Mouse (Mus musculus) large intestine, adult 2 months (tissue): ENCODE data around the gene Pcsk5. TPM values are rescaled to one million over a fixed set of nuclear protein-coding genes. Genes with fewer than 3 reads are reported as not detected.

Source experiments
- DNase-seq: peaks from one replicate; pipeline ENCODE4 v3.0.0-alpha.2; 2012; ENCODE audit warnings: low read depth, low spot score
- WGBS: fragments of 180-500 bp; shearing (Covaris S2); methylation state at CpG from one replicate; pipeline ENCODE4 v1.1.7; 2018; 5-methylcytosine and 5-hydroxymethylcytosine counted together
- polyA plus RNA-seq: library from polyadenylated mRNA; depleted of rRNA; stranded (reverse); fragments of >200 nt; gene quantifications from 2 replicates; pipeline ENCODE4 v1.2.3, GENCODE M21; 2012; rRNA removed

Pcsk5 gene
- 12.9 and 29.7 TPM in 2 replicates for polyA plus RNA-seq

- no peak for DNase-seq
- 2% methylated on average over 34 of the region's 36 CpGs for WGBS
Measured at GRCm38 (mm10) chr19:17837471-17837859, at the start of gene Pcsk5. Gene Pcsk5 (minus strand): TSS chr19:17837632.

GRCm38 (mm10) chr19:17875804-17876203, 38.4 kb upstream of the Pcsk5 start:
- no peak for DNase-seq

DNA sequence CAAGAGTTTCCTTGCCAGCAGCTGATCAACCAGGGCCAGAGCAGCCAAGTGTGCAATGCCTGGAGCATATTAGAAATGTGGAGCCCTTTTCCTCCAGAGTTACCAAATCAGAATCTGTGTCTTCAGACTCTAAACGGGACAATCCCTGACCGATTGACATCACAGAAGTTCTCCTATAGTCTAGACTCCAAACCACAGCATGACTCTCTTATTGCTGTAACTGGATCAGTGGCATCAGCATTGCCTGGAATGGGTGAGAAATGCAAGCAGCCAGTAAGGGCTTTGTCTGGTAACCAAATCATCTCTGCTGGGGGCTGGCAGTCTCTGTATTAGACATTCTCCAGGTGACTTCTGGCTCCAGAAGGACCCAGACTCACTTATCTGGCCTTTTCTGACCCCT, 37.0 kb upstream of the Pcsk5 start:
- no peak for DNase-seq
- WGBS: 73% methylated on average over 2 of the region's 2 CpGs

More at GRCm38 (mm10) chr19:17875804-17876203, 38.4 kb upstream of the Pcsk5 start:
- WGBS: 15% methylated on average over 7 of the region's 7 CpGs

DNA sequence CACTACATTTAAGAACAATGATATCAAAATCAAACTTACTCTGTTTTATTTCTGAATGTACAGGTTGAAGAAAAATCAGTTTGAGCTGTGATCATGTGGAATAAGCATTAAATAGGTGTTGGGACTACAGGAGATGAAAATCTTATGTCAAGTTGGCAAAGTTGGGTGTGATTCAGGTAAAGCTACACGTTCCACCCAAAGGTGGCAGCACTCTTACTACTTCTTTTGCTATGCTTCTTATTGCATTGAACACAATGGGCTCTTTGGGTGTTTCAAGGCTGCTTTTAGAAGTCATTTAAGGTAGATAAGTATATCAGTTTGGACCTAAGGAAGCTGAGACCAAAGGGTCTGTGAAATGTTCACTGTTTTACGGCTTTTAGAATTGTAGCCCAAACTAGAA, 36.3 kb upstream of the Pcsk5 start:
- no peak for DNase-seq
- WGBS: 23% methylated on average over 2 of the region's 2 CpGs

- 67% methylated on average over 3 of the region's 3 CpGs for WGBS
- DNase-seq: no peak
Measured at GRCm38 (mm10) chr19:17866317-17866891, 29.0 kb upstream of the Pcsk5 start.

- 57% methylated on average over 4 of the region's 4 CpGs for WGBS
- DNase-seq: no peak
Measured at GRCm38 (mm10) chr19:17860351-17861014, 23.1 kb upstream of the Pcsk5 start.

GRCm38 (mm10) chr19:17856741-17857140, 19.3 kb upstream of the Pcsk5 start:
- 35% methylated on average over 3 of the region's 3 CpGs for WGBS
- DNase-seq: no peak

DNA sequence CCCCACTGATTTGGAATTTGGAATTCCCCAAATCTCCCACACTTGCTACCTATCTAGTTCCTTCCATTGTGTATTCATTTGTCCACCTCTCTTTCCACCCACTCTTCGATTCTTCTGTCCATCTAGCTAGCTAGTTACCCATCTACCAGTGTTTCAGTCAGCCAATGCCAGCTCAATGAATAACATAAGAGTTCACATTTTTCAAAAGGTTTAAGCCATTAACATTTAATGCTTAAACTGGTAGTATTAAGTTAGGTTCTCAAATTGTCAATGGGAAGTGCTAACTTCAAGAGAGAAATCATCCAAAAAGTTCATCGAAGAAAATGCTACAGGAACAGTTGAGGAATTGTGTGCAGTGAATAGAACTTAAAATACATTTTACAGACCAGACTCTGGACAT, 11.0 kb upstream of the Pcsk5 start:
- no peak for DNase-seq

DNA sequence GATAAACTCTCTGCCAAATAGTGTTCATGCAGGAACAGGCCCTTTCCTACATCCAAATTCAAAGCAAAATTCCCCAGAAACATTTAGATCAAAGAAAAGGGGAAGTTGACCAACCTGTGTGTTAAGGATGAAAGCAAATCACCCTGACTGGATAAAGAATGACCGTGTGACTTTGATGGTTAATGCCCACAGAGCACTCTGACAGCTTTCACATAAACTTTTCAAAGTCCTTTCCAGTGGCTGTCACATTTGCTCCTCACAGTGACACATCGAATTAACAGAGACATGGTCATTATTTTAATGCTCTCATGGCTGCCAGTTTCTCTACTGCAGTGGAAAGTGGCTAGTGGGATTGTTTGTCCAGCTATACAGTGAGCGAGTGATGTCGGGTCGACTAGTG, 8.5 kb upstream of the Pcsk5 start:
- DNase-seq: no peak
- 67% methylated on average over 5 of the region's 5 CpGs for WGBS

More for the DNA sequence above, 11.0 kb upstream of the Pcsk5 start:
- WGBS: 63% methylated on average over 2 of the region's 2 CpGs

DNA sequence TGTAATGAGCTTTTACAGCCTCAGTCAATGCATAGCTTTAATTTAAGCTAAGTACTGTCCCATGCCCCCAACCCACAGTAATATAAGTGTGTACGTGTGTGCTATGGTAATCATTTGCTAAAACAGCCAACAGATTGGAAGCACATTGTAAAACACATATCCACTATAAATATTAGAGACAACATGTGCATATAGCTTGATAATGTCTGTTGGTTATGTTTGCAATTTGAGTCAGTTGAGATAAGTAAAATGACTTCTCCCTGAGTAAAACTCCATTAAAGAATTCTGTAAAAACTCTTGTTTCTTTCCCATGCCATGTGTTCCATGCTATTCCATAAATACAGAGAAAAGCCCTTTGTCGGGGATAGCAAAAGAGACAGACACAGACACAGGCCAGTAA, 4.2 kb upstream of the Pcsk5 start:
- 66% methylated on average over 2 of the region's 2 CpGs for WGBS

GRCm38 (mm10) chr19:17839856-17840255, 2.4 kb upstream of the Pcsk5 start:
- 42% methylated on average over 1 of the region's 1 CpGs for WGBS

More for the DNA sequence above, 4.2 kb upstream of the Pcsk5 start:
- DNase-seq: no peak

GRCm38 (mm10) chr19:17836566-17837470, 614 bp downstream of the Pcsk5 start:
- WGBS: under 1% methylated on average over 72 of the region's 72 CpGs
- no peak for DNase-seq

More at GRCm38 (mm10) chr19:17839856-17840255, 2.4 kb upstream of the Pcsk5 start:
- DNase-seq: no peak

DNA sequence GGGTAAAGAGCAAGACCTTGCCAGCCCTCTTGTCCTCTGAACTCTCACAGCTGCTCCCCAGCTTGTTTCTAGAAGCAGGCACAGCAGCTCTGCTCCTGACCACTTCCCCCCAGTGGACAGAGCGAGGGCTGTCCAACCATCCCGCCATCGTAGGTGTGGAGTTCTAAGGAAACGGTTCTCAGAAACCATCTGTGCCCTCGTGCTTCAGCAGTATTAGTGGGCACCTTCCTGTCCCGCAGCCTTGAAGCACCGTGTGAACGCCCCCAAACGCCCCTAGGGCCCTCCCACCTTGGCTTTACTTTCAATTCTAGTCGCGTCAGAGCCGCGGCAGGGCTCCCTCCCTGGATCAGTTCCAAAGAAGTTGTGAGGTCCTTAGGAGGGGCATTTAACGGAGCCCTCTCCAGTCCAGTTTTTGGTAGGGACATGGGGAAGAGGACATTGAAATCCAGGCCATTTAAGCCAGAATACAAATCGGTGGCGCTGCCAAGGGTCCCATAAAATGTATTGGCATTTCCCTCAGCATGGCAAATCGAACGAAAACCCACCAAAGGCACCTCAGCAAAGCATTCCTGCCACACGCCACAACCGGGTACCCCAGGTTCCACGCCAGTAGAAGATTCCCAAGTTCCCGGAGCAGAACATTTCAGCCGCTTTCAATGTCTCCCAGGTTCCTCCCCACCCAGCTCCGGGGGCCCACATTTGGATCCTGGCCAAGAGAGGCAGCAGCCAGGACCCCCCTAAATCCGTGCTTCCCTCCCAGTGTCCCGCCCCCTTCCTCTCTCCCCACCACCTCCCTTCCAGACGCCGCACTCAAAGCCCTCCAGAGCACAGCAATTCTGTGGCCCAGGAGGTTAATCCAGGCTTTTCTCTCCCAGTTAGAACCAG, 1.5 kb downstream of the Pcsk5 start:
- WGBS: under 1% methylated on average over 28 of the region's 28 CpGs
- no peak for DNase-seq

GRCm38 (mm10) chr19:17834894-17835293, 2.5 kb downstream of the Pcsk5 start:
- no peak for DNase-seq

DNA sequence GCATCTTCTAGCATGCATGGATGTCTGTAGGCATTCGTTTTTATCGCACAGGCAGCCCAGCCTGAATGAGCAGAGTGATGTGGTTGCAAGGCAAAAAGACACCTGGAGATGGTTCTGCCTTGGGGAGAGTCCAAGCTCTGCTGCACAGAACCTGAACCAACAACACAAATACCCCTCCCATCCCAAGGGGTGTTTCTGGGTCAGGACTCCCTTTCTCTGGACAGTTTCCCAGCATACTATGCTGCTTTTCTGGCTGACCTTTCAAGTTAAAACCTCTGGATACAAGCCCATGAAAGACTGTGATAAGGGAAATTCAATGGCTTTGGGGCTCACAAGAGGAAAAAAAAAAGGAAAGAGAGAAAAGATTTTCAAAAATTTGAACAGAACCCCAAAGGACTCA, 6.1 kb downstream of the Pcsk5 start:
- DNase-seq: no peak
- WGBS: 84% methylated on average over 2 of the region's 2 CpGs

- WGBS: 61% methylated on average over 8 of the region's 8 CpGs
- no peak for DNase-seq
Measured at GRCm38 (mm10) chr19:17828414-17828813, 9.0 kb downstream of the Pcsk5 start.

- WGBS: 50% methylated on average over 3 of the region's 3 CpGs
Measured at GRCm38 (mm10) chr19:17826694-17827093, 10.7 kb downstream of the Pcsk5 start.

DNA sequence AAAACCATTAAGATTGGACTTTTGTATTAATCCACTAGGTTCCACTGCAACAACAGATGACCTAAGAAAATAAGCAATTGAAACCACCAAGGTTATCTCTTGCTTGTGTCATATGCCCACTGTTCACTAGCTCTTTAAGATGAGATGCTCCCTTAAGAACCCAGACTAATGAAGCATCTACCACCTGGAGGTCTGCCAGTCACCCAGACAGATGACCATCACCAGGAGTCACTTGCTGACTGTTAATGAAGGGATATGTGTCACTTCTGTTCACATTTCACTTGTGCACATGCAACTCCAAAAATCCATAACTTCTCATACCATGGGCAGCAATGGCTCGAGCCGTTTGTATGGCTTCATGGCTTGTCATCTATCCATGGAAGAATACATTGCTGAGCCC, 17.4 kb downstream of the Pcsk5 start:
- WGBS: 94% methylated on average over 2 of the region's 2 CpGs
- DNase-seq: no peak

More at GRCm38 (mm10) chr19:17826694-17827093, 10.7 kb downstream of the Pcsk5 start:
- DNase-seq: no peak

GRCm38 (mm10) chr19:17819081-17819480, 18.4 kb downstream of the Pcsk5 start:
- 71% methylated on average over 5 of the region's 5 CpGs for WGBS

More at GRCm38 (mm10) chr19:17819081-17819480, 18.4 kb downstream of the Pcsk5 start:
- no peak for DNase-seq
